Mouse (Mus musculus): Measurements from ENCODE around the gene Pde4d. TPM values are rescaled to one million over a fixed set of nuclear protein-coding genes. Genes with fewer than 3 reads are reported as not detected.

Pde4d gene
- total and polyA plus RNA-seq, 2 experiments from 2014 or later, result 19.0 to 103 TPM

- H3K4me2 ChIP-seq (ENCODE audit: low read depth, low read length, poor library complexity, severe bottlenecking), result no peak overlapping the region
- H3K27ac ChIP-seq (ENCODE audit: low read depth, low read length), result no peak overlapping the region
- H3K27me3 ChIP-seq (ENCODE audit: insufficient read depth, low read length), result no peaks in the 10 kb centered on the region
- ATAC-seq (ENCODE audit: low FRiP score) (no peak), DNase-seq (ENCODE audit: low spot score) (no peak)
- H3K9me3 ChIP-seq (ENCODE audit: low read length), result no peaks in the 10 kb centered on the region
- no peak overlapping the region for H3K4me3 ChIP-seq (ENCODE audit: low read depth, low read length)
- H3K9ac ChIP-seq (replicated peaks; ENCODE audit: low read length, poor library complexity, severe bottlenecking), result no peak overlapping the region
- 53% methylated on average over 7 of the region's 7 CpGs for WGBS
- no peaks in the 10 kb centered on the region for H3K4me1 ChIP-seq (ENCODE audit: insufficient read depth, low read length)
- TF ChIP-seq CTCF (IDR thresholded peaks at IDR 0.05), result no peak
- no peaks in the 10 kb centered on the region for H3K36me3 ChIP-seq (ENCODE audit: insufficient read depth, low read length)
Observed at GRCm38 (mm10) chr13:109047126-109047525, 597.4 kb downstream of the Pde4d start.

GRCm38 (mm10) chr13:109052805-109053204 lies 603.1 kb downstream of the Pde4d start:
- 46% methylated on average over 2 of the region's 2 CpGs for WGBS
- ATAC-seq (ENCODE audit: low FRiP score) (peak; percentile 54), DNase-seq (ENCODE audit: low spot score) (no peak)
- TF ChIP-seq CTCF (IDR thresholded peaks at IDR 0.05), result no peak
- H3K36me3 ChIP-seq (ENCODE audit: insufficient read depth, low read length), result no peaks in the 10 kb centered on the region
- H3K4me3 ChIP-seq (ENCODE audit: low read depth, low read length), result peak overlapping the region; percentile 1; the same call in 1 of the 2 replicates
- peak overlapping the region; percentile 33 for H3K27ac ChIP-seq (ENCODE audit: low read depth, low read length)
- no peaks in the 10 kb centered on the region for H3K27me3 ChIP-seq (ENCODE audit: insufficient read depth, low read length)
- H3K9ac ChIP-seq (replicated peaks; ENCODE audit: low read length, poor library complexity, severe bottlenecking), result no peak overlapping the region
- H3K4me1 ChIP-seq (ENCODE audit: insufficient read depth, low read length), result peaks cover 5% of the 10 kb centered on the region; the same call in 1 of the 2 replicates
- H3K9me3 ChIP-seq (ENCODE audit: low read length), result no peaks in the 10 kb centered on the region
- H3K4me2 ChIP-seq (ENCODE audit: low read depth, low read length, poor library complexity, severe bottlenecking), result peak overlapping the region; percentile 15

GRCm38 (mm10) chr13:109053242-109054018 lies 603.7 kb downstream of the Pde4d start:
- TF ChIP-seq CTCF (IDR thresholded peaks at IDR 0.05), result no peak
- DNase-seq (ENCODE audit: low spot score) (peak; percentile 93), ATAC-seq (ENCODE audit: low FRiP score) (peak; percentile 85)
- Histone ChIP-seq H3K36me3 (ENCODE audit: insufficient read depth, low read length) (no peaks in the 10 kb centered on the region), H3K4me1 (ENCODE audit: insufficient read depth, low read length) (peaks cover 5% of the 10 kb centered on the region; the same call in 1 of the 2 replicates), H3K4me3 (ENCODE audit: low read depth, low read length) (peak overlapping the region; percentile 1; the same call in 1 of the 2 replicates), H3K9ac (replicated peaks; ENCODE audit: low read length, poor library complexity, severe bottlenecking) (no peak overlapping the region), H3K27me3 (ENCODE audit: insufficient read depth, low read length) (no peaks in the 10 kb centered on the region), H3K27ac (ENCODE audit: low read depth, low read length) (peak overlapping the region; percentile 33), H3K9me3 (ENCODE audit: low read length) (no peaks in the 10 kb centered on the region), H3K4me2 (ENCODE audit: low read depth, low read length, poor library complexity, severe bottlenecking) (peak overlapping the region; percentile 15)
- WGBS, result 23% methylated on average over 10 of the region's 10 CpGs

- no peaks in the 10 kb centered on the region for H3K27me3 ChIP-seq (ENCODE audit: insufficient read depth, low read length)
- H3K36me3 ChIP-seq (ENCODE audit: insufficient read depth, low read length), result no peaks in the 10 kb centered on the region
- ATAC-seq (ENCODE audit: low FRiP score) (no peak), DNase-seq (ENCODE audit: low spot score) (no peak)
- H3K9me3 ChIP-seq (ENCODE audit: low read length), result no peaks in the 10 kb centered on the region
- no peak overlapping the region for H3K27ac ChIP-seq (ENCODE audit: low read depth, low read length)
- no peak overlapping the region for H3K4me3 ChIP-seq (ENCODE audit: low read depth, low read length)
- no peak for TF ChIP-seq CTCF (IDR thresholded peaks at IDR 0.05)
- peaks cover under 1% of the 10 kb centered on the region; the same call in 1 of the 2 replicates for H3K4me1 ChIP-seq (ENCODE audit: insufficient read depth, low read length)
- 34% methylated on average over 4 of the region's 4 CpGs for WGBS
- H3K9ac ChIP-seq (replicated peaks; ENCODE audit: low read length, poor library complexity, severe bottlenecking), result no peak overlapping the region
- no peak overlapping the region for H3K4me2 ChIP-seq (ENCODE audit: low read depth, low read length, poor library complexity, severe bottlenecking)
Observed at GRCm38 (mm10) chr13:109058045-109058444, 608.3 kb downstream of the Pde4d start.

GRCm38 (mm10) chr13:109066581-109067159 lies 616.9 kb downstream of the Pde4d start:
- ATAC-seq (ENCODE audit: low FRiP score), result no peak

More at GRCm38 (mm10) chr13:109066581-109067159, 616.9 kb downstream of the Pde4d start:
- no peak overlapping the region for H3K9ac ChIP-seq (replicated peaks; ENCODE audit: low read length, poor library complexity, severe bottlenecking)
- no peaks in the 10 kb centered on the region for H3K4me1 ChIP-seq (ENCODE audit: insufficient read depth, low read length)
- no peak overlapping the region for H3K4me2 ChIP-seq (ENCODE audit: low read depth, low read length, poor library complexity, severe bottlenecking)
- no peaks in the 10 kb centered on the region for H3K36me3 ChIP-seq (ENCODE audit: insufficient read depth, low read length)
- DNase-seq (ENCODE audit: low spot score), result peak; percentile 44
- no peak overlapping the region for H3K27ac ChIP-seq (ENCODE audit: low read depth, low read length)
- H3K9me3 ChIP-seq (ENCODE audit: low read length), result no peaks in the 10 kb centered on the region
- TF ChIP-seq CTCF (IDR thresholded peaks at IDR 0.05), result no peak
- no peak overlapping the region for H3K4me3 ChIP-seq (ENCODE audit: low read depth, low read length)
- H3K27me3 ChIP-seq (ENCODE audit: insufficient read depth, low read length), result no peaks in the 10 kb centered on the region
- WGBS, result 76% methylated on average over 4 of the region's 4 CpGs
